Mouse (Mus musculus) liver, embryonic 15.5 days (tissue): Measurements from ENCODE around the gene Rint1. TPM values are rescaled to one million over a fixed set of nuclear protein-coding genes. Genes with fewer than 3 reads are reported as not detected.

Source experiments
- ATAC-seq: fragments of 200-750 bp; cut with Nextera tagmentation; 2 replicates; pipeline ENCODE4 v1.8.0; 2017; ENCODE audit warnings: moderate number of reproducible peaks, mild to moderate bottlenecking, moderate library complexity; ENCODE audit not compliant: insufficient read depth
- H3K27ac ChIP-seq: fragments of 300-500 bp; sonication (generic); replicated peaks from 2 replicates; pipeline ENCODE4 v1.5.1; 2015; ENCODE audit warnings: mild to moderate bottlenecking, inconsistent platforms
- H3K27me3 ChIP-seq: fragments of 300-500 bp; sonication (generic); 2 replicates; pipeline ENCODE4 v1.6.1; 2015; ENCODE audit warnings: mild to moderate bottlenecking, inconsistent platforms
- H3K36me3 ChIP-seq: fragments of 300-500 bp; sonication (generic); replicated peaks from 2 replicates; pipeline ENCODE4 v1.6.1; 2015; ENCODE audit warnings: moderate library complexity, mild to moderate bottlenecking, inconsistent platforms
- H3K4me1 ChIP-seq: fragments of 300-500 bp; sonication (generic); replicated peaks from 2 replicates; pipeline ENCODE4 v1.6.1; 2015; ENCODE audit warnings: inconsistent platforms
- H3K4me2 ChIP-seq: fragments of 300-500 bp; sonication (generic); 2 replicates; pipeline ENCODE4 v1.6.1; 2015; ENCODE audit warnings: moderate library complexity, mild to moderate bottlenecking, inconsistent platforms
- H3K4me3 ChIP-seq: fragments of 300-500 bp; sonication (generic); replicated peaks from 2 replicates; pipeline ENCODE4 v1.5.1; 2015; ENCODE audit warnings: mild to moderate bottlenecking, inconsistent platforms
- H3K9ac ChIP-seq: fragments of 300-500 bp; sonication (generic); 2 replicates; pipeline ENCODE4 v1.6.1; 2015; ENCODE audit warnings: moderate library complexity, mild to moderate bottlenecking, inconsistent platforms
- H3K9me3 ChIP-seq: fragments of 300-500 bp; sonication (generic); replicated peaks from 2 replicates; pipeline ENCODE4 v1.6.1; 2016; ENCODE audit warnings: inconsistent platforms
- WGBS: fragments of 180-500 bp; shearing (Covaris S2); methylation state at CpG from one replicate; pipeline ENCODE4 v1.1.7; 2015; ENCODE audit warnings: mixed read lengths; ENCODE audit not compliant: insufficient replicate concordance; 5-methylcytosine and 5-hydroxymethylcytosine counted together
- polyA plus RNA-seq: library from polyadenylated mRNA; unstranded; fragments of >200 nt; fragmentation: Nextera tagmentation; extraction: Ambion mirVana; gene quantifications from 2 replicates; pipeline ENCODE4 v1.2.1, GENCODE M21; 2015

Rint1 gene
- polyA plus RNA-seq, 1 experiment from 2014 or later, result 16.5 TPM

- Histone ChIP-seq H3K27ac (no peak overlapping the region), H3K4me1 (peaks cover 17% of the 10 kb centered on the region), H3K36me3 (peaks cover 62% of the 10 kb centered on the region), H3K27me3 (no peaks in the 10 kb centered on the region), H3K4me2 (no peak overlapping the region), H3K4me3 (no peak overlapping the region), H3K9ac (no peak overlapping the region), H3K9me3 (no peaks in the 10 kb centered on the region)
- 75% methylated on average over 6 of the region's 6 CpGs for WGBS
- no peak for ATAC-seq
Measured at GRCm38 (mm10) chr5:23855484-23855883, 68.0 kb downstream of the Rint1 start.

GRCm38 (mm10) chr5:23856164-23856563 lies 68.7 kb downstream of the Rint1 start:
- WGBS, result 73% methylated on average over 1 of the region's 1 CpGs
- H3K9me3 ChIP-seq, result no peaks in the 10 kb centered on the region
- peaks cover 10% of the 10 kb centered on the region for H3K4me1 ChIP-seq
- H3K4me3 ChIP-seq, result no peak overlapping the region
- ATAC-seq, result no peak
- no peaks in the 10 kb centered on the region for H3K27me3 ChIP-seq
- H3K4me2 ChIP-seq, result no peak overlapping the region
- H3K9ac ChIP-seq, result no peak overlapping the region
- peaks cover 62% of the 10 kb centered on the region for H3K36me3 ChIP-seq
- no peak overlapping the region for H3K27ac ChIP-seq

GRCm38 (mm10) chr5:23857189-23857588 lies 69.7 kb downstream of the Rint1 start:
- peaks cover 60% of the 10 kb centered on the region for H3K36me3 ChIP-seq

GRCm38 (mm10) chr5:23858001-23858400 lies 70.5 kb downstream of the Rint1 start:
- Histone ChIP-seq H3K36me3 (peaks cover 52% of the 10 kb centered on the region), H3K4me3 (no peak overlapping the region)

More at GRCm38 (mm10) chr5:23857189-23857588, 69.7 kb downstream of the Rint1 start:
- Histone ChIP-seq H3K9ac (no peak overlapping the region), H3K27ac (no peak overlapping the region), H3K4me2 (no peak overlapping the region), H3K4me3 (no peak overlapping the region), H3K9me3 (no peaks in the 10 kb centered on the region), H3K4me1 (peaks cover 3% of the 10 kb centered on the region), H3K27me3 (no peaks in the 10 kb centered on the region)
- no peak for ATAC-seq

GRCm38 (mm10) chr5:23858643-23859042 lies 71.1 kb downstream of the Rint1 start:
- Histone ChIP-seq H3K4me1 (no peaks in the 10 kb centered on the region; the same call in 1 of the 2 replicates), H3K9ac (no peak overlapping the region), H3K36me3 (peaks cover 45% of the 10 kb centered on the region), H3K4me2 (no peak overlapping the region), H3K9me3 (no peaks in the 10 kb centered on the region), H3K27me3 (no peaks in the 10 kb centered on the region), H3K4me3 (no peak overlapping the region), H3K27ac (no peak overlapping the region)
- ATAC-seq, result no peak
- WGBS, result 68% methylated on average over 7 of the region's 7 CpGs

More at GRCm38 (mm10) chr5:23858001-23858400, 70.5 kb downstream of the Rint1 start:
- WGBS, result 77% methylated on average over 3 of the region's 3 CpGs
- Histone ChIP-seq H3K27ac (no peak overlapping the region), H3K9me3 (no peaks in the 10 kb centered on the region), H3K4me1 (no peaks in the 10 kb centered on the region; the same call in 1 of the 2 replicates), H3K9ac (no peak overlapping the region), H3K27me3 (no peaks in the 10 kb centered on the region), H3K4me2 (no peak overlapping the region)
- ATAC-seq, result no peak

- WGBS, result 55% methylated on average over 1 of the region's 1 CpGs
- Histone ChIP-seq H3K4me1 (no peaks in the 10 kb centered on the region; the same call in 1 of the 2 replicates), H3K4me2 (no peak overlapping the region), H3K27me3 (no peaks in the 10 kb centered on the region), H3K9ac (no peak overlapping the region), H3K4me3 (no peak overlapping the region), H3K36me3 (peaks cover 40% of the 10 kb centered on the region), H3K9me3 (no peaks in the 10 kb centered on the region), H3K27ac (no peak overlapping the region)
- no peak for ATAC-seq
Measured at GRCm38 (mm10) chr5:23859087-23859718, 71.7 kb downstream of the Rint1 start.

GRCm38 (mm10) chr5:23859896-23860295 lies 72.4 kb downstream of the Rint1 start:
- no peaks in the 10 kb centered on the region; the same call in 1 of the 2 replicates for H3K4me1 ChIP-seq
- H3K27ac ChIP-seq, result no peak overlapping the region
- no peaks in the 10 kb centered on the region for H3K9me3 ChIP-seq
- no peak overlapping the region for H3K9ac ChIP-seq
- no peak overlapping the region for H3K4me2 ChIP-seq
- ATAC-seq, result no peak
- WGBS, result 70% methylated on average over 5 of the region's 5 CpGs
- no peaks in the 10 kb centered on the region for H3K27me3 ChIP-seq
- H3K4me3 ChIP-seq, result no peak overlapping the region
- peaks cover 33% of the 10 kb centered on the region for H3K36me3 ChIP-seq

- Histone ChIP-seq H3K4me2 (no peak overlapping the region), H3K9me3 (no peaks in the 10 kb centered on the region), H3K36me3 (peaks cover 15% of the 10 kb centered on the region), H3K4me1 (no peaks in the 10 kb centered on the region; the same call in 1 of the 2 replicates), H3K27me3 (no peaks in the 10 kb centered on the region; the same call in 1 of the 2 replicates), H3K27ac (no peak overlapping the region), H3K9ac (no peak overlapping the region), H3K4me3 (no peak overlapping the region)
- no peak for ATAC-seq
- 77% methylated on average over 9 of the region's 9 CpGs for WGBS
Measured at GRCm38 (mm10) chr5:23861721-23862120, 74.2 kb downstream of the Rint1 start.

- no peak overlapping the region for H3K27ac ChIP-seq
- H3K4me3 ChIP-seq, result no peak overlapping the region
- H3K36me3 ChIP-seq, result peaks cover 9% of the 10 kb centered on the region; the same call in 1 of the 2 replicates
- ATAC-seq, result no peak
- no peaks in the 10 kb centered on the region; the same call in 1 of the 2 replicates for H3K27me3 ChIP-seq
- no peak overlapping the region for H3K9ac ChIP-seq
- H3K4me2 ChIP-seq, result no peak overlapping the region
- H3K4me1 ChIP-seq, result no peaks in the 10 kb centered on the region; the same call in 1 of the 2 replicates
- H3K9me3 ChIP-seq, result no peaks in the 10 kb centered on the region
- 69% methylated on average over 5 of the region's 5 CpGs for WGBS
Measured at GRCm38 (mm10) chr5:23862291-23862690, 74.8 kb downstream of the Rint1 start.

GRCm38 (mm10) chr5:23863166-23864053 lies 75.9 kb downstream of the Rint1 start:
- Histone ChIP-seq H3K4me3 (no peak overlapping the region), H3K9ac (no peak overlapping the region), H3K36me3 (peaks cover 4% of the 10 kb centered on the region; the same call in 1 of the 2 replicates), H3K27ac (no peak overlapping the region), H3K9me3 (no peaks in the 10 kb centered on the region), H3K4me2 (no peak overlapping the region), H3K4me1 (no peaks in the 10 kb centered on the region; the same call in 1 of the 2 replicates), H3K27me3 (no peaks in the 10 kb centered on the region; the same call in 1 of the 2 replicates)
- 59% methylated on average over 7 of the region's 7 CpGs for WGBS
- no peak for ATAC-seq
